In the genomic region with DNA sequence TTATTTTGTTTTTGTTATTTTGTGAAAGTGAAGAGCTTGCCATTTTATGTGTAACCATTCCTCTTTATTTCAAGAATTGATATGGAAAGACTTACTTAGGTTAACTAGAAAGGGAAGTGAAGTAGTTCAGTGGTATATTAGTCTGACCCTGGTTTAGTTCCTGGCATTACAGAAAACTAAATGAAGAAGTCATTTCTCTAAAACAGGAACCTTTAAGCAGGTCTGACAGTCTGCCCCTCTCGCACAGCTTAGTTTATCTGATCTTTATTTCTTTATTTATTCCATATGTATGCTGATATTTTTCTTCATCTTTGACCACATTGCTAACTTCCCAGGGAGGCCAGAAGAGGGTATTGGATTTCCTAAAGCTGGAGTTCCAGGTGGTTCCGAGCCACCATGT, we compare ENCODE assay signal across 23 mouse cellular contexts.
"Had no signal": no experiment of that assay in that cellular context is flagged by ENCODE, and none has a peak within 500 bp of the region (broad histone marks: within the 10 kb centered on the region; RNA-seq: fewer than 3 reads in every experiment).

No protein-coding gene starts in this region.

- H3K4me2 ChIP-seq: embryonic facial prominence, embryonic 12.5 days; embryonic facial prominence, embryonic 13.5 days; embryonic facial prominence, embryonic 15.5 days; forebrain, embryonic 12.5 days; forebrain, embryonic 13.5 days; forebrain, embryonic 15.5 days had no signal

- H3K27me3 ChIP-seq: embryonic facial prominence, embryonic 12.5 days; embryonic facial prominence, embryonic 13.5 days; embryonic facial prominence, embryonic 15.5 days; forebrain, embryonic 12.5 days; forebrain, embryonic 13.5 days; forebrain, embryonic 15.5 days had no signal

- DNase-seq: cerebellum, adult 9-10 months; cerebellum, postnatal 25 days; cerebellum, postnatal 36 days; embryo, embryonic 11 days; forebrain, postnatal 0 days; gastrocnemius, adult 2 months; gastrocnemius, postnatal 10 days; gastrocnemius, postnatal 14 days; gastrocnemius, postnatal 25 days; gastrocnemius, postnatal 36 days; heart, adult 18-20 months; heart, adult 2 months had no signal

- H3K4me3 ChIP-seq: embryonic facial prominence, embryonic 10.5 days; embryonic facial prominence, embryonic 12.5 days; embryonic facial prominence, embryonic 13.5 days; embryonic facial prominence, embryonic 15.5 days; erythroblast, embryonic 14.5 days; forebrain, embryonic 10.5 days; forebrain, embryonic 12.5 days; forebrain, embryonic 13.5 days; forebrain, embryonic 15.5 days; gastrocnemius, adult 2 months; heart, adult 2 months had no signal

- H3K27ac ChIP-seq: embryonic facial prominence, embryonic 10.5 days; embryonic facial prominence, embryonic 12.5 days; embryonic facial prominence, embryonic 13.5 days; embryonic facial prominence, embryonic 15.5 days; forebrain, embryonic 10.5 days; forebrain, embryonic 12.5 days; forebrain, embryonic 13.5 days; forebrain, embryonic 15.5 days; gastrocnemius, adult 2 months; heart, adult 2 months had no signal

- H3K9ac ChIP-seq: embryonic facial prominence, embryonic 12.5 days; embryonic facial prominence, embryonic 13.5 days; embryonic facial prominence, embryonic 15.5 days; forebrain, embryonic 12.5 days; forebrain, embryonic 13.5 days; forebrain, embryonic 15.5 days; forebrain, postnatal 0 days had no signal

- H3K4me1 ChIP-seq: embryonic facial prominence, embryonic 10.5 days; embryonic facial prominence, embryonic 12.5 days; embryonic facial prominence, embryonic 13.5 days; embryonic facial prominence, embryonic 15.5 days; forebrain, embryonic 10.5 days; forebrain, embryonic 12.5 days; forebrain, embryonic 13.5 days; forebrain, embryonic 15.5 days had no signal

- ATAC-seq: forebrain, embryonic 13.5 days; forebrain, embryonic 14.5 days; forebrain, embryonic 15.5 days; forebrain, embryonic 16.5 days; forebrain, postnatal 0 days had no signal

- H3K9me3 ChIP-seq: embryonic facial prominence, embryonic 10.5 days; embryonic facial prominence, embryonic 12.5 days; embryonic facial prominence, embryonic 13.5 days; embryonic facial prominence, embryonic 15.5 days; forebrain, embryonic 10.5 days; forebrain, embryonic 12.5 days; forebrain, embryonic 13.5 days; forebrain, embryonic 15.5 days had no signal
